Mouse (Mus musculus) heart, postnatal 0 days (tissue): Measurements from ENCODE around the gene Clec2e. TPM values are rescaled to one million over a fixed set of nuclear protein-coding genes. Genes with fewer than 3 reads are reported as not detected.

Experiments used
- ATAC-seq: fragments of 200-750 bp; cut with Nextera tagmentation; 2 replicates; pipeline ENCODE4 v1.8.0; 2017; ENCODE audit warnings: low read depth, moderate number of reproducible peaks, moderate library complexity; ENCODE audit not compliant: insufficient read depth
- DNase-seq: peaks from one replicate; pipeline ENCODE4 v3.0.0-alpha.2; 2016; ENCODE audit warnings: low spot score
- H3K27ac ChIP-seq: fragments of 300-500 bp; sonication (generic); 2 replicates; pipeline ENCODE4 v1.5.1; 2014; ENCODE audit warnings: low read depth, mild to moderate bottlenecking
- H3K27me3 ChIP-seq: fragments of 300-500 bp; sonication (generic); 2 replicates; pipeline ENCODE4 v1.6.1; 2014; ENCODE audit warnings: low read length, mixed read lengths; ENCODE audit not compliant: control insufficient read depth, insufficient read depth
- H3K36me3 ChIP-seq: fragments of 300-500 bp; sonication (generic); replicated peaks from 2 replicates; pipeline ENCODE4 v1.6.1; 2014; ENCODE audit warnings: low read length, mixed read lengths; ENCODE audit not compliant: control insufficient read depth, insufficient read depth
- H3K4me1 ChIP-seq: fragments of 300-500 bp; sonication (generic); 2 replicates; pipeline ENCODE4 v1.6.1; 2014; ENCODE audit warnings: antibody characterized with exemption; ENCODE audit not compliant: control insufficient read depth, insufficient read depth
- H3K4me2 ChIP-seq: fragments of 300-500 bp; sonication (generic); 2 replicates; pipeline ENCODE4 v1.6.1; 2014; ENCODE audit warnings: low read depth, mild to moderate bottlenecking, low read length, moderate library complexity
- H3K4me3 ChIP-seq: fragments of 300-500 bp; sonication (generic); 2 replicates; pipeline ENCODE4 v1.5.1; 2014; ENCODE audit warnings: low read depth, low read length
- H3K9ac ChIP-seq: fragments of 300-500 bp; sonication (generic); replicated peaks from 2 replicates; pipeline ENCODE4 v1.6.1; 2014; ENCODE audit warnings: low read depth, low read length, mixed read lengths
- H3K9me3 ChIP-seq: fragments of 300-500 bp; sonication (generic); replicated peaks from 2 replicates; pipeline ENCODE4 v1.6.1; 2016; ENCODE audit warnings: low read length; ENCODE audit not compliant: control insufficient read depth
- CTCF ChIP-seq: IDR thresholded peaks from 2 replicates; pipeline ENCODE4 v1.5.1; 2016; ENCODE audit warnings: antibody characterized with exemption, control low read depth, low read depth
- EP300 ChIP-seq: IDR thresholded peaks from 2 replicates; pipeline ENCODE4 v1.6.1; 2016; ENCODE audit warnings: antibody characterized with exemption, low read depth
- WGBS: fragments of 180-500 bp; shearing (Covaris S2); extraction: QIAGEN DNeasy Blood & Tissue Kit; methylation state at CpG from one replicate; pipeline ENCODE4 v1.1.7; 2014; 5-methylcytosine and 5-hydroxymethylcytosine counted together
- polyA plus RNA-seq: library from polyadenylated mRNA; unstranded; fragments of >200 nt; fragmentation: Nextera tagmentation; extraction: Ambion mirVana; gene quantifications from 2 replicates; pipeline ENCODE4 v1.2.1, GENCODE M21; 2015
- total RNA-seq: library from RNA; depleted of rRNA; stranded (reverse); fragments of >200 nt; gene quantifications from 2 replicates; pipeline ENCODE4 v1.2.3, GENCODE M21; 2014; ENCODE audit warnings: low replicate concordance; rRNA removed

The Clec2e gene
- total and polyA plus RNA-seq, 2 experiments from 2014 or later: not detected

- no peak overlapping the region for H3K4me3 ChIP-seq
- H3K4me1 ChIP-seq: 0 out of 2 replicates have a peak, but pooled peaks cover 3% of the 10 kb centered on the region
- DNase-seq (no peak), ATAC-seq (no peak)
- H3K9ac ChIP-seq: no peak overlapping the region
- H3K4me2 ChIP-seq: peak overlapping the region; percentile 78; the same call in 1 of the 2 replicates
- H3K27ac ChIP-seq: no peak overlapping the region
- no peaks in the 10 kb centered on the region for H3K36me3 ChIP-seq
- no peaks in the 10 kb centered on the region for H3K9me3 ChIP-seq
- WGBS: 41% methylated on average over 4 of the region's 4 CpGs
- H3K27me3 ChIP-seq: no peaks in the 10 kb centered on the region
- TF ChIP-seq CTCF (no peak), EP300 (no peak)
These were observed 52.3 kb downstream of the Clec2e start for GRCm38 (mm10) chr6:129048381-129048780.

GRCm38 (mm10) chr6:129045601-129046000 lies 55.1 kb downstream of the Clec2e start, which contains the start of gene Klrb1f:
Klrb1f (plus strand) TSS chr6:129045901.
- ATAC-seq: no peak
- H3K4me1 ChIP-seq: 0 out of 2 replicates have a peak, but pooled peaks cover 3% of the 10 kb centered on the region
- WGBS: 79% methylated on average over 2 of the region's 2 CpGs

GRCm38 (mm10) chr6:129042470-129042869 lies 58.2 kb downstream of the Clec2e start:
- no peaks in the 10 kb centered on the region for H3K4me1 ChIP-seq
- H3K27ac ChIP-seq: no peak overlapping the region
- no peak for TF ChIP-seq EP300
- TF ChIP-seq CTCF: no peak
- no peak for ATAC-seq
- DNase-seq: no peak
- H3K36me3 ChIP-seq: no peaks in the 10 kb centered on the region
- no peaks in the 10 kb centered on the region for H3K27me3 ChIP-seq
- no peak overlapping the region for H3K4me3 ChIP-seq
- H3K9ac ChIP-seq: no peak overlapping the region
- H3K9me3 ChIP-seq: no peaks in the 10 kb centered on the region
- H3K4me2 ChIP-seq: no peak overlapping the region

More at GRCm38 (mm10) chr6:129045601-129046000, 55.1 kb downstream of the Clec2e start, which contains the start of gene Klrb1f:
- Histone ChIP-seq H3K9me3 (no peaks in the 10 kb centered on the region), H3K27ac (no peak within 1 kb of the TSS), H3K27me3 (no peaks in the 10 kb centered on the region), H3K4me3 (no peak within 1 kb of the TSS), H3K4me2 (no peak within 1 kb of the TSS), H3K36me3 (no peaks in the 10 kb centered on the region), H3K9ac (no peak within 1 kb of the TSS)
- DNase-seq: no peak
- TF ChIP-seq EP300 (no peak), CTCF (no peak)

Other genes starting within 250 kb of the Clec2e start
- not detected in 2 replicates for gene Clec2i, start 213.3 kb downstream of the Clec2e start, total RNA-seq
- gene Clec2i, start 213.3 kb downstream of the Clec2e start, polyA plus RNA-seq: not detected in 2 replicates
- 0.08 TPM in 1 of 2 replicates, not detected in the other for gene BC035044, start 209.8 kb downstream of the Clec2e start, total RNA-seq
- gene BC035044, start 209.8 kb downstream of the Clec2e start, polyA plus RNA-seq: 0.10 TPM in 1 of 2 replicates, not detected in the other
- gene Clec2g, start 166.5 kb downstream of the Clec2e start, total RNA-seq: not detected in 2 replicates
- gene Clec2g, start 166.5 kb downstream of the Clec2e start, polyA plus RNA-seq: not detected in 2 replicates
- gene Klrb1f, start 55.0 kb downstream of the Clec2e start, total RNA-seq: not detected in 2 replicates
- 0.23 and 0.34 TPM in 2 replicates for gene Klrb1f, start 55.0 kb downstream of the Clec2e start, polyA plus RNA-seq
- 24.4 and 67.2 TPM in 2 replicates for gene Clec2d, start 79.7 kb upstream of the Clec2e start, total RNA-seq
- 0.47 and 0.49 TPM in 2 replicates for gene Clec2d, start 79.7 kb upstream of the Clec2e start, polyA plus RNA-seq
- gene Cd69, start 174.5 kb upstream of the Clec2e start, total RNA-seq: not detected in 2 replicates
- not detected in 2 replicates for gene Cd69, start 174.5 kb upstream of the Clec2e start, polyA plus RNA-seq
- gene 4922502D21Rik, start 230.9 kb upstream of the Clec2e start, total RNA-seq: not detected in 2 replicates
- not detected in 2 replicates for gene 4922502D21Rik, start 230.9 kb upstream of the Clec2e start, polyA plus RNA-seq
- gene Clec12a, start 241.8 kb upstream of the Clec2e start, total RNA-seq: not detected in 2 replicates
- gene Clec12a, start 241.8 kb upstream of the Clec2e start, polyA plus RNA-seq: 0.36 and 0.37 TPM in 2 replicates